Mouse (Mus musculus): Measurements from ENCODE around the gene Pole3. TPM values are rescaled to one million over a fixed set of nuclear protein-coding genes. Genes with fewer than 3 reads are reported as not detected.
A peak's percentile ranks its signal among the peaks of the same experiment; 100 is the strongest.

Pole3 gene
- total RNA-seq, 2 experiments from 2014 or later: 20.4 to 21.5 TPM

DNA sequence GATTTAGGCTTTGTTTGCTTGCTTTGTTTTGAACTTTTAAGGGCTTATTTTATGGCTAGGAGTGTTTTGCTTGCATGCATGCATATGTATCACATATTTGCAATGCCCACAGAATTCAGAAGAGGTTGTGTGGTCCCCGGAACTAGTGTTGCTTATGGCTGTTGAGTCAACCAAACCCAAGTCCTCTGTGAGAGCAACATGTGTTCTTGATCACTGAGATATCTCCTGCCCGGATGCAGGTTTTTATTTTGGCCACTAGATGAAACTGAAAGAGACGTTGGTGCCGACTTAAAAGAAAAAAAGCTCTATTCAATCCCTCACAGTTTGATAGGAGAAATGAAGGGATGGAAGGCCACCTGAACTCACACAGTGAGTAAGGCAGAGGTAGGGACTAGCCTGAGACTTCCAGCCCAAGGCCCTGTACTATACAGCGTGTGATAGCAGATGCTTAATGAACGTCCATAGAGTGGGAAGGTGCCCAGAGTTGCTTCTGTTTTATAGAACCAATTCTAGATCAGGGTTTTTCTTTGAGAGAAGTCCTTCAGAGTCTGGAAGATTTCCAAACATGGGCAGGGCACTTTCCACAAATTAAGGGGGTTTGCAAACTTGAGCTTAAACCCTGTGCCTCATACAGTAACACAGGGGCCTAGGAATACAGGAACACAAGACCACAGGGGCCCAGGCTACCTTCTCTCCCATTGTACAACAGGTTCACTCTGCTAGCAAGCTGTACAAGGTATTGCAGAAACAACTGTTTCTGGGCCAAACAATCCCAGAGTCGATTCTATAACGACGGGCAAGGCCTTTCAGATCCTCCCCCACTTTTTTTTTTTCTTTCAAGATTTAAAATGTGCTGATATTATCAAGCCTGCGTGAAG is 7.1 kb downstream of the Pole3 start:
- intact Hi-C loops (cut with DNase I): loop anchor here (5.0 kb wide), 2 partner anchors 60 to 110 kb away; partner anchors contain the start of genes Cdc26 and Prpf4
- H3K27ac ChIP-seq: no peak overlapping the region
- no peak overlapping the region for H3K4me3 ChIP-seq
- no peak for DNase-seq (ENCODE audit: extremely low spot score in 1 of 2, low spot score in 2 of 2)
- no peak for TF ChIP-seq CTCF (IDR thresholded peaks at IDR 0.05)

DNA sequence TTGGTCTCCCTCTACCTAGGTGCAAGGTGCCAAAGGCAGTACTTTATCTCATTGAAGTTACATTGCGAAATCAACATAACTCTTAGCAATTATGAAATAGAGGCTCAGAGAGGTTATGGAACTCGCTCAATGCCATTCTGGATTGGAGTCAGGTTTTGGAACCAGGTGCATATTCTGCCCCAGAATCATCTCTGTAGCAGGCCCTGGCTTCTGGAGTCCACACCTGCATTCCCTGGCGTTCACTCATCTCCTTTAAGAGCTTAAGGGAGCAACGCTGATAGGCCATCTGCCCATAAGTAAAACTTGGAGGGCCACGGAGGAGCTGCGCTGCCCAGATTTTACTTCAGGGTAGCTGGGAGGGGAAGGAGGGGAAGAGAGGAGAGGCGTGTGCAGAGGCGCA is 7.8 kb downstream of the Pole3 start:
- Histone ChIP-seq H3K27ac (no peak overlapping the region), H3K4me3 (no peak overlapping the region)
- intact Hi-C loops (cut with DNase I): loop anchor here (5.0 kb wide), 2 partner anchors 60 to 110 kb away; partner anchors contain the start of genes Cdc26 and Prpf4
- TF ChIP-seq CTCF (IDR thresholded peaks at IDR 0.05): no peak
- no peak for DNase-seq (ENCODE audit: extremely low spot score in 1 of 2, low spot score in 2 of 2)

DNA sequence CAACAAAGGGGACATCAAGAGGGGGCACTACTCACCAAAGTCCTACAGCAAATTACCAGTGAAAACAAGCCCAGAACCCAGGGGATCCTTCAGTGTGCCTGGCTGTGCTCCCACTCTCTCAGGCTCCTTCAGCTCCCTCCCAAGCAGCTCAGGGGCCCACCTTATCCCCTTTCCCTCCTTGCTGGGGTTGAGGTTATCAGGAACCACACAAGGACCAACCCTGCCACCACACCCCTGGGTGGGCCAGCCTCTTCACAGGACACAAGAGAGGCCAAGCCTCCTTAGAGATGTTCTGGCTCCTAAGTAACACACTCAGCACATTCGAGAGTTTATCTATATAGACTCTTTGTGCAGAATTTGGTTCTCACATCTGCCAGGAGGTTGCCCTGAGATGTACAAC is 8.3 kb downstream of the Pole3 start:
- Histone ChIP-seq H3K4me3 (no peak overlapping the region), H3K27ac (no peak overlapping the region; the same call in 1 of the 2 replicates)
- no peak for DNase-seq (ENCODE audit: extremely low spot score in 1 of 2, low spot score in 2 of 2)
- intact Hi-C loops (cut with DNase I): loop anchor here (5.0 kb wide), 2 partner anchors 59 to 109 kb away; partner anchors contain the start of genes Cdc26 and Prpf4
- TF ChIP-seq CTCF (IDR thresholded peaks at IDR 0.05): no peak

DNA sequence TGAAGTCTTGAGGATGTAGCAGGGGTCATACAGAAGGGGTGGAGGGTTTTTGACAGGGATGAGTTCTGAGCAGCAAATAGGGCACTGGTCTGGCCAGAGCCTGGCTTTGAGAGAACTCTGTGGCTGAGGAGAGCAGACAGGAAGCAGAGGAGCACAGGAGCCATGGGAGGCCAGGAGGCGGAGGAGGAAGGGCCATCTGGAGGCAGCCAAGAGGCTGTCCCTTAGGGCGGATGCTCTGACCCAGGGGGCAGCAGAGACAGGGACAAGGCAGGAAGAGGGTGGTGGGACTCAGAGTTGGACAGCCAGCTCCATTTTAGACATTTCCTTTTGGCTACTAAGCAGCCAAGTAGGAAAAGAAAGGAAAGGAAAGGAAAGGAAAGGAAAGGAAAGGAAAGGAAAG is 8.8 kb downstream of the Pole3 start:
- no peak overlapping the region for H3K4me3 ChIP-seq
- DNase-seq (ENCODE audit: extremely low spot score in 1 of 2, low spot score in 2 of 2): no peak
- intact Hi-C loops (cut with DNase I): loop anchor here (5.0 kb wide), 2 partner anchors 59 to 109 kb away; partner anchors contain the start of genes Cdc26 and Prpf4
- no peak overlapping the region; the same call in 1 of the 2 replicates for H3K27ac ChIP-seq
- TF ChIP-seq CTCF (IDR thresholded peaks at IDR 0.05): no peak; the same call in 1 of the 2 replicates

DNA sequence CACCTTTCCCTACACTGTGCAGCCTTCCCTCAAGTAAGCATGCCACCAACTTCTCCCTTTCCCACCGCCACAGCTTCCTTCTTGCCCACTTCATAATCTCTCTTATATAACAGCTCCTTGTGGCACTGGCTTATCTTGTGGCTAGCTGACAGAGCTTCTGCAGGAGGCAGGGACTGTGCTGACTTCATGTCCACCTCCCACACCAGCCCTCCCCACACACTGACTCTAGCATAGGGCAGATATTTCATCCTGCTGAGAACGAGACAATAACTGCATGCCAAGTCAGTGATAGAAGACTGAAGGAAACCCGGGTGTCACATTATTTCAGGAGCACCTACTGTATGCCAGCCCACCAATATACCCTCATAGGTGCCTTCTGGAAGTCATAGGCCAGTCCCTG is 9.4 kb downstream of the Pole3 start:
- no peak for DNase-seq (ENCODE audit: extremely low spot score in 1 of 2, low spot score in 2 of 2)
- intact Hi-C loops (cut with DNase I): loop anchor here (5.0 kb wide), 2 partner anchors 58 to 108 kb away; partner anchors contain the start of genes Cdc26 and Prpf4
- no peak overlapping the region for H3K27ac ChIP-seq

DNA sequence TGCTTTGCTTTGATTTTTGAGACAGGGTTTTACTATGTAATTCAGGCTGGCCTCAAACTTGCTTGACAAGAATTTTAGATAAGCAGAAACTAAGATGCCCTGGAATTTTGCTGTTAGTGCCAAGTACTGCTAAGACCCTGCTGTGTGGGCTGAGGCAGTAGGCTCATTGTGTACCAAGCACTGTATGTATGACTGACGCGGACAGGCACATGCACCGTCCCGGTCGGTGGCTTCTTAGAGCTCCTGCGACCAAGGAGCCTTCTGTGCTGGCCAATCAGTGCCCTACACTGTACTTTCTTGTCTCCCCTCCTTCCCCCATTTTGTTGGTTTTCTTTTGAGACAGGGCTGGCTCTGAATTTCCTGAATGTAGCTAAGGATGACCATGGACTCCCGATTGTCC is 9.9 kb downstream of the Pole3 start:
- H3K27ac ChIP-seq: no peak overlapping the region
- no peak for DNase-seq (ENCODE audit: extremely low spot score in 1 of 2, low spot score in 2 of 2)
- H3K4me3 ChIP-seq: no peak overlapping the region
- TF ChIP-seq CTCF (IDR thresholded peaks at IDR 0.05): no peak
- intact Hi-C loops (cut with DNase I): loop anchor here (5.0 kb wide), 2 partner anchors 58 to 108 kb away; partner anchors contain the start of genes Cdc26 and Prpf4

More for the DNA sequence above, 9.4 kb downstream of the Pole3 start:
- TF ChIP-seq CTCF (IDR thresholded peaks at IDR 0.05): no peak
- no peak overlapping the region for H3K4me3 ChIP-seq

DNA sequence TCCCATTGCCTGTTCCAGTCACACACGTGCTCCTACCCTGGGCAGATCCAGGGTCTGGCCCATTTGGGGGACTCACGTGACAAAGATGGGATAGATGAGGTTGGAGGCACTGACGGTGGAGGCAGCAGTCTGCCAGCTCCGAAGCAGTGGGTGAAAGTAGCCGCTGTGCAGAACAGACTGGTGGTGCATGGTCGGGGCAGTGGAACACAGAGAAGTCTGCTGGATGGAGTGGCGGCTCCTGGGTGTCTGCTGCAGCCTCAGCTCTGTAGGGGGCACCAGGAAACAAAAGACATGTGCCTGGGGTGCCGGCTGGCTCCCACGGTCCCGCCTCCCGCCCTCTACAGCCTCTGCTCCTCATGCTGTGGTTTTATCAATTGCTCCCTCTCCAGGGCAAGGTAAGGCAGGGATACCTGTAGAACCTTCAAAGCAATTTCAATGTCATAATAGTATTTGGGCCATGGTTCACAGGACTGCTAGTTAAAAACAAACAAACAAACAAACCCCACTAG is 10.8 kb downstream of the Pole3 start:
- intact Hi-C loops (cut with DNase I): no loop called here
- H3K27ac ChIP-seq: no peak overlapping the region
- no peak for TF ChIP-seq CTCF (IDR thresholded peaks at IDR 0.05)
- no peak for DNase-seq (ENCODE audit: extremely low spot score in 1 of 2, low spot score in 2 of 2)
- H3K4me3 ChIP-seq: no peak overlapping the region

DNA sequence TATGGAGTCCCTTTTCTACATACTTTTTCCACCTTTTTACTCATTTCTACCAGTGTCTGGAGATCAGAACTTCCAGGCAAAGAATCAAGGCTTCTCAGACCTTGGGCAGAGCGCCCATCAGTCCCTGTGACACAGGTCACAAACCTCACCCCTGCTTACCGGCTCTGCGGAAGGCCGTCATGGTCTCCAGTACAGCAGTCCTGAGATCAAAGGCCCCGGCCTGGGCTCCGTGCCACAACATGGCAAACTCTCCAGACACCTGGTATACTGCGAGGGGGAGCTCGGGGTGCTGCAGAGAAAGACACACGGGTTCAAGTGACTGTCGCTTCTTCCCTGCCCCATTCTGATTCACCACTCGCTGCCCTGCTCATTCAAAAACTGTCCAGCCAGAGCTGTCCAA is 14.9 kb downstream of the Pole3 start:
- DNase-seq (ENCODE audit: extremely low spot score in 1 of 2, low spot score in 2 of 2): no peak
- intact Hi-C loops (cut with DNase I): no loop called here
- no peak for TF ChIP-seq CTCF (IDR thresholded peaks at IDR 0.05)
- Histone ChIP-seq H3K4me3 (no peak overlapping the region), H3K27ac (no peak overlapping the region)

DNA sequence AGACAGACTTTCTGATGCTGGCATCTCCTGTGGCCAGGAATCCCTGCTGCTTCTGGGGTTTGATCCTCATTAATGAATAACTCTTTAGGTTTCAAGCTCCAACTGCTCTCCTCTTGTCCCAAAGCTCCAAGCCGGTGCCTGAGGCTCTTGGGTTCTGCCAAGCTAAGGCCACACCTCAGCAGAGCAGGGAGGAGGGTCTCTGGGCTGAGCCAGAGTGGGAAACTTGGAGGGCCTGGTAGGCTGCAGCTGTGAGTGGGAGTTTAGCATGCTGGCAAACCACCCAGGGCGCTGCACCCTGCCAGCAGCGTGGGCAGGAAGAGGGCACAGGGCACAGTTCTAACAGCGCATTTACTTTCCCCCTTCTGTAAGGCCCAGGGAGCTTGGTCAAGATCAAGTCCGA is 16.0 kb downstream of the Pole3 start:
- no peak for TF ChIP-seq CTCF (IDR thresholded peaks at IDR 0.05)
- Histone ChIP-seq H3K4me3 (no peak overlapping the region), H3K27ac (no peak overlapping the region)
- DNase-seq (ENCODE audit: extremely low spot score in 1 of 2, low spot score in 2 of 2): no peak
- intact Hi-C loops (cut with DNase I): no loop called here

DNA sequence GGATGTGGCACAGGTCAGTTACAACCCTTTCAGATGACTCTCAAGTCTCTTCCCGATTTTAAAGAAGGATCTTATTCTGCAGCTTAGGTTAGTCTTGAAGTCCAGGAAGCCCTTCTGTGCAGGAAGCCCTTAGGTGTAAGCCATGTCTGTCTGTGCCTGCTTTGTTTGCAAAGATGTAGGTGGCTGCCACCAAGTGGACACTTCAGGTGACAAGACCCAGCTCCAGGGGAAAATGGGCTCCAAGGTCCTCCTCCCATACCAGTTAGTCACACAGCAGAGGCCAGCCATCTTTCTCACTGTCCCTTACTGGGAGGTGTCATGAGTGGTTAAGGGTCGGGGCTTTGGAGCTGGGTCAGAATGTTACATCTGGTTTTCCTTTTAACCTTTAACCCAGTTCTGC is 18.1 kb downstream of the Pole3 start:
- DNase-seq (ENCODE audit: extremely low spot score in 1 of 2, low spot score in 2 of 2): no peak
- peak; percentile 34 for TF ChIP-seq CTCF (IDR thresholded peaks at IDR 0.05)
- Histone ChIP-seq H3K27ac (no peak overlapping the region), H3K4me3 (no peak overlapping the region)
- intact Hi-C loops (cut with DNase I): no loop called here

DNA sequence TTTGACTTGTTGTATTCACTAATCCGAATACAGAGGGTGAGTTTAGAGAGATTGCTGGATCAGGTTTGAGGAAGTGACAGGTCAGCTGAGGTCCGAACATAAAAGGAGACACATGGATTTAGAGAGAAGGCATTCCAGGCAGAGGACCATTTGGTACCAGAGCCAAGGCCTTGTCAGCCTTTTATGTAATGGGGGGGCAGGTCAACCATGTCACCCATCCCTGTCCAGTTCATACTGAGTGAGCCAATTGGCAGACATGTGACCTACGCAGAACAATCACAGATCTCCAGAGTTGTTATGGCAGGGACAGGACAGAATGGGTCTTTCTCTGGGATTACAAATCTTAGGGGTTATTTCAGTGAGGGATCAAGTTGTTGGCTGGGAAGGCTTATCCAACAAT is 18.9 kb downstream of the Pole3 start:
- Histone ChIP-seq H3K4me3 (no peak overlapping the region), H3K27ac (no peak overlapping the region)
- intact Hi-C loops (cut with DNase I): no loop called here
- DNase-seq (ENCODE audit: extremely low spot score in 1 of 2, low spot score in 2 of 2): no peak
- TF ChIP-seq CTCF (IDR thresholded peaks at IDR 0.05): no peak

DNA sequence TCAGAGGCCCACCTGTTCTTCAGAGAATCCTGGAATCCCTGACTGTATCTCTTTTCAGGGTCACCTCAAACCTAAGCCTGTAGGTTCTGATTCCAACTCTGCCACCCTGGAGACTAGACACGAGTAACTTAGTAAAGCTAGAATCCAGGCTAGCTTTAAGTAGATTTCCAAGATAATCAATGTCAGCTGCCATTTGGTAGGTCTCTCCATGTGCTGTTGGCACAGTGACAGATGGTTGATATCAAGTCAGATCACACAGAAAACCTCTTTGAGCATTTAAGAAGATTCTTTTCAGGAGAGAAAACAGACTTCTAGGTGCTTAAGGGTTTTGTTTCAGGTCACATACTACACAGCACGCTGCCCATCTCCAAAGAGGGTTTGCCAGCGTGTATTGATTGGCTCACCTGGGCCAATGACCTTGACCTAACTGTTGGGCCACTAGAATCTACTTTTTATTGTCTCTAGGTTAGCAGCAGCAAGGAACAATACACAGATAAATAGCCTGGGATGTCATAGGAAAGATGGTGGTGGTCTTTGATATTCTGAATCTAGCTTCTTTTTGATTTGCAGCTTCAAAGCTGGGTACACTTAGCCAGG is 21.4 kb downstream of the Pole3 start, which contains the start of gene Hdhd3:
Gene Hdhd3 (minus strand): TSS at position 94 of the 597 bp plus-strand sequence.
- intact Hi-C loops (cut with DNase I): loop anchor here (5.0 kb wide), 1 partner anchor 96 kb away; the partner anchor contains the start of genes Cdc26 and Prpf4
- DNase-seq (ENCODE audit: extremely low spot score in 1 of 2, low spot score in 2 of 2): no peak
- TF ChIP-seq CTCF (IDR thresholded peaks at IDR 0.05): no peak
- Histone ChIP-seq H3K4me3 (peak within 1 kb of the TSS; percentile 82), H3K27ac (peak within 1 kb of the TSS; percentile 95)
